Mouse (Mus musculus): Measurements from ENCODE around the gene Stpg4.

DNA sequence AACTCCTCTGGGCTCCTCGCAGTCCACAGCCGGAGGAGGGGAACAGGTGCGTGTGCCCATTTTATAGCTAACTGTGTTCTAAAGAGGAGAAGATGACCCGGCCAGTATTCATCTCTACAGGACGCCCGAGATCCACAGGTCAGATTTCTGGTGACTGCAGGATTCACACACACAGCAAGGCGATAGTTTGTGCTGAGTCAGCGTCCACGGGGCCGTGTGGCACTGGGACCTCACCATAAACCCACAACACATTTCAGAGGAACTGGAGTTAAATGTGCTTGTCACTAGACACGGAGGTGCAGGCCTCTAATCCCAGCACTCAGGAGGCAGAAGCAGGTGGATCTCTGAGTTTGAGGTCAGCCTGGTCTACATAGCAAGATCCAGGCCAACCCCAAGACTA lies 25.1 kb downstream of the Stpg4 start:
- TF ChIP-seq CTCF (IDR thresholded peaks at IDR 0.05; ENCODE audit: borderline replicate concordance, extremely low read depth, insufficient read depth, insufficient read length) = no peak
- no peak for TF ChIP-seq POLR2A (IDR thresholded peaks at IDR 0.05; ENCODE audit: borderline replicate concordance, extremely low read depth, insufficient read depth, insufficient read length, poor library complexity, severe bottlenecking)
